Mouse (Mus musculus): ENCODE results near the gene Apopt1.

GRCm38 (mm10) chr12:111770651-111771050, 57.6 kb downstream of the Apopt1 start:
- no peak for TF ChIP-seq CTCF (IDR thresholded peaks at IDR 0.05; ENCODE audit: borderline replicate concordance, extremely low read depth, insufficient read depth, insufficient read length)
- no peak for TF ChIP-seq POLR2A (IDR thresholded peaks at IDR 0.05; ENCODE audit: borderline replicate concordance, extremely low read depth, insufficient read depth, insufficient read length, poor library complexity, severe bottlenecking)

All from brain, embryonic 14.5 days (tissue).